Mouse (Mus musculus) forebrain, embryonic 11.5 days (tissue): ENCODE results near the gene Arhgap28. TPM values are rescaled to one million over a fixed set of nuclear protein-coding genes. Genes with fewer than 3 reads are reported as not detected.

Source experiments
- ATAC-seq: fragments of 200-750 bp; cut with Nextera tagmentation; replicated peaks from 2 replicates; pipeline ENCODE4 v1.8.0; 2017; ENCODE audit warnings: moderate TSS enrichment; ENCODE audit not compliant: low FRiP score
- DNase-seq: peaks from one replicate; pipeline ENCODE4 v3.0.0-alpha.2; 2017; ENCODE audit warnings: low spot score
- H3K27ac ChIP-seq: fragments of 300-500 bp; sonication (generic); 2 replicates; pipeline ENCODE4 v1.5.1; 2014; ENCODE audit warnings: low read depth, low read length
- H3K27me3 ChIP-seq: fragments of 300-500 bp; sonication (generic); 2 replicates; pipeline ENCODE4 v1.6.1; 2014; ENCODE audit warnings: mild to moderate bottlenecking, low read length, mixed read lengths; ENCODE audit not compliant: control insufficient read depth, insufficient read depth
- H3K36me3 ChIP-seq: fragments of 300-500 bp; sonication (generic); 2 replicates; pipeline ENCODE4 v1.6.1; 2014; ENCODE audit warnings: mild to moderate bottlenecking, low read length, moderate library complexity, mixed read lengths; ENCODE audit not compliant: control insufficient read depth, insufficient read depth
- H3K4me1 ChIP-seq: fragments of 300-500 bp; sonication (generic); replicated peaks from 2 replicates; pipeline ENCODE4 v1.6.1; 2014; ENCODE audit warnings: low read length, mixed read lengths; ENCODE audit not compliant: control insufficient read depth, insufficient read depth
- H3K4me2 ChIP-seq: fragments of 300-500 bp; sonication (generic); 2 replicates; pipeline ENCODE4 v1.6.1; 2014; ENCODE audit warnings: low read depth, mild to moderate bottlenecking, low read length, moderate library complexity, mixed read lengths; ENCODE audit not compliant: severe bottlenecking
- H3K4me3 ChIP-seq: fragments of 300-500 bp; sonication (generic); 2 replicates; pipeline ENCODE4 v1.5.1; 2014; ENCODE audit warnings: low read depth, low read length
- H3K9ac ChIP-seq: fragments of 300-500 bp; sonication (generic); 2 replicates; pipeline ENCODE4 v1.6.1; 2014; ENCODE audit warnings: low read length
- H3K9me3 ChIP-seq: fragments of 300-500 bp; sonication (generic); 2 replicates; pipeline ENCODE4 v1.6.1; 2016; ENCODE audit warnings: low read length, mixed read lengths; ENCODE audit not compliant: control insufficient read depth
- WGBS: fragments of 180-500 bp; shearing (Covaris S2); extraction: QIAGEN DNeasy Blood & Tissue Kit; methylation state at CpG from one replicate; pipeline ENCODE4 v1.1.7; 2014; 5-methylcytosine and 5-hydroxymethylcytosine counted together
- polyA plus RNA-seq: library from polyadenylated mRNA; unstranded; fragments of >200 nt; fragmentation: Nextera tagmentation; extraction: Ambion mirVana; gene quantifications from 2 replicates; pipeline ENCODE4 v1.2.1, GENCODE M21; 2014

Arhgap28 gene
- polyA plus RNA-seq, 1 experiment from 2014 or later: 21.9 TPM

- Histone ChIP-seq H3K4me2 (no peak overlapping the region), H3K36me3 (no peaks in the 10 kb centered on the region), H3K4me3 (no peak overlapping the region), H3K27ac (no peak overlapping the region), H3K4me1 (no peaks in the 10 kb centered on the region), H3K9me3 (no peaks in the 10 kb centered on the region), H3K9ac (no peak overlapping the region), H3K27me3 (no peaks in the 10 kb centered on the region)
- 79% methylated on average over 1 of the region's 1 CpGs for WGBS
- ATAC-seq (no peak), DNase-seq (no peak)
These were observed 46.3 kb downstream of the Arhgap28 start for GRCm38 (mm10) chr17:67957603-67958002.

- Histone ChIP-seq H3K4me1 (no peaks in the 10 kb centered on the region), H3K27me3 (no peaks in the 10 kb centered on the region), H3K9ac (no peak overlapping the region), H3K36me3 (no peaks in the 10 kb centered on the region), H3K27ac (no peak overlapping the region), H3K4me2 (no peak overlapping the region), H3K4me3 (no peak overlapping the region), H3K9me3 (no peaks in the 10 kb centered on the region)
- ATAC-seq: no peak
- WGBS: 27% methylated on average over 10 of the region's 10 CpGs
- no peak for DNase-seq
These were observed 47.8 kb downstream of the Arhgap28 start for GRCm38 (mm10) chr17:67955876-67956690.

GRCm38 (mm10) chr17:67954961-67955360 lies 49.0 kb downstream of the Arhgap28 start:
- H3K9me3 ChIP-seq: no peaks in the 10 kb centered on the region
- H3K27me3 ChIP-seq: no peaks in the 10 kb centered on the region
- no peaks in the 10 kb centered on the region for H3K4me1 ChIP-seq
- no peak overlapping the region for H3K9ac ChIP-seq
- H3K4me2 ChIP-seq: no peak overlapping the region
- WGBS: 84% methylated on average over 5 of the region's 5 CpGs
- ATAC-seq (no peak), DNase-seq (no peak)
- H3K4me3 ChIP-seq: no peak overlapping the region
- no peaks in the 10 kb centered on the region for H3K36me3 ChIP-seq
- no peak overlapping the region for H3K27ac ChIP-seq

GRCm38 (mm10) chr17:67950523-67951213 lies 53.3 kb downstream of the Arhgap28 start:
- no peak overlapping the region for H3K4me2 ChIP-seq
- ATAC-seq (no peak), DNase-seq (no peak)
- 67% methylated on average over 11 of the region's 11 CpGs for WGBS
- H3K9ac ChIP-seq: no peak overlapping the region
- no peaks in the 10 kb centered on the region for H3K9me3 ChIP-seq
- H3K36me3 ChIP-seq: no peaks in the 10 kb centered on the region
- H3K4me1 ChIP-seq: no peaks in the 10 kb centered on the region
- no peak overlapping the region; the same call in 1 of the 2 replicates for H3K4me3 ChIP-seq
- no peaks in the 10 kb centered on the region for H3K27me3 ChIP-seq
- peak overlapping the region; percentile 57 for H3K27ac ChIP-seq

GRCm38 (mm10) chr17:67948601-67949000 lies 55.3 kb downstream of the Arhgap28 start:
- H3K36me3 ChIP-seq: no peaks in the 10 kb centered on the region
- no peak for ATAC-seq
- H3K4me1 ChIP-seq: no peaks in the 10 kb centered on the region
- no peak for DNase-seq
- H3K4me2 ChIP-seq: no peak overlapping the region
- 78% methylated on average over 5 of the region's 5 CpGs for WGBS
- no peak overlapping the region for H3K9ac ChIP-seq
- H3K4me3 ChIP-seq: no peak overlapping the region
- no peaks in the 10 kb centered on the region for H3K27me3 ChIP-seq
- H3K27ac ChIP-seq: no peak overlapping the region
- no peaks in the 10 kb centered on the region for H3K9me3 ChIP-seq

GRCm38 (mm10) chr17:67945453-67945852 lies 58.5 kb downstream of the Arhgap28 start:
- Histone ChIP-seq H3K4me1 (no peaks in the 10 kb centered on the region), H3K4me3 (no peak overlapping the region), H3K36me3 (no peaks in the 10 kb centered on the region), H3K27me3 (no peaks in the 10 kb centered on the region), H3K27ac (no peak overlapping the region), H3K9ac (no peak overlapping the region), H3K9me3 (no peaks in the 10 kb centered on the region), H3K4me2 (no peak overlapping the region)
- no peak for ATAC-seq
- 76% methylated on average over 7 of the region's 7 CpGs for WGBS
- no peak for DNase-seq

GRCm38 (mm10) chr17:67944256-67944655 lies 59.7 kb downstream of the Arhgap28 start:
- Histone ChIP-seq H3K9me3 (no peaks in the 10 kb centered on the region), H3K36me3 (no peaks in the 10 kb centered on the region), H3K4me2 (no peak overlapping the region), H3K4me1 (no peaks in the 10 kb centered on the region), H3K4me3 (no peak overlapping the region), H3K27me3 (no peaks in the 10 kb centered on the region), H3K27ac (no peak overlapping the region), H3K9ac (no peak overlapping the region)
- WGBS: 84% methylated on average over 7 of the region's 7 CpGs
- ATAC-seq: no peak
- no peak for DNase-seq

GRCm38 (mm10) chr17:67941026-67941425 lies 62.9 kb downstream of the Arhgap28 start:
- no peaks in the 10 kb centered on the region for H3K27me3 ChIP-seq
- H3K4me2 ChIP-seq: no peak overlapping the region
- no peaks in the 10 kb centered on the region for H3K4me1 ChIP-seq
- 94% methylated on average over 6 of the region's 6 CpGs for WGBS
- no peak overlapping the region for H3K27ac ChIP-seq
- ATAC-seq (no peak), DNase-seq (no peak)
- H3K9ac ChIP-seq: no peak overlapping the region
- no peaks in the 10 kb centered on the region for H3K36me3 ChIP-seq
- H3K4me3 ChIP-seq: no peak overlapping the region
- H3K9me3 ChIP-seq: no peaks in the 10 kb centered on the region
